Mouse (Mus musculus): Measurements from ENCODE around the gene Higd1a.

Higd1a gene

GRCm38 (mm10) chr9:121858153-121858488 lies at the start of gene Higd1a:
TSS of gene Higd1a (minus strand) at chr9:121858362.
- DNase-seq (ENCODE audit: low read depth in 1 of 2, low spot score in 2 of 2): no peak

DNA sequence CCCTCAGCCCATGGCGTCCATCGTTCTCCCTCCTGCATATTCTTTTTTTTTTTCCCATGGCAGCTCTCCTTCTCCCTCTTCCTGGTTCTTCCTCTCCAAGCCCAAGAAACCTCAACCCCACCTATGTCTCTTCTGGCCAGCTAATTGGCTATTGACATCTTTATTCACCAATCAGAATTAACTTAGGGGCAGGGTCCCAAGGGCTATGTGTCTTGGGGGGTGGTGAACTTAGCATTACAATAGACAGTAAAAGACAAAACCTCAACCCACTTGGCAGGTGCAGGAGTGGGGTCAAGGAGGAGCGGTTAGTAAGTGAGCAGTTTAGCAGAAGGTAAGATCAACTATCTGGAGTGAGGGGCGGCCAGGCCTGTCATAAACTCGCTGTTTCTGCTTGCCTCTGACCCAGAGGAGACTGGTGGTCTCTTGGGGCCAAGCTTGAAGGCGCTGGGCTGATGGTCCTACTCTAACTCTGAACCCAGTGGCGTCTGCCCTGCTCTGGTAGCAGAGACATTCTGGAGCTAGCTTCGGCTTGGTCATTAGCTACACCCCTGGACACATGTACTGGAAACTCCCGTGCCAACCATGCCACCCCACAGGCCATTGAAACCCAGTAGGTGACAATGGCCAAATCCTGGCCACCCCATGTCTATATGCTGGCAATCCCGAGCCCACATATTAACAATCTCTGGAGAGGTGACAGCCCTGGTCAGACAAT lies 49.4 kb upstream of the Higd1a start:
- no peak for DNase-seq (ENCODE audit: low read depth in 1 of 2, low spot score in 2 of 2)

DNA sequence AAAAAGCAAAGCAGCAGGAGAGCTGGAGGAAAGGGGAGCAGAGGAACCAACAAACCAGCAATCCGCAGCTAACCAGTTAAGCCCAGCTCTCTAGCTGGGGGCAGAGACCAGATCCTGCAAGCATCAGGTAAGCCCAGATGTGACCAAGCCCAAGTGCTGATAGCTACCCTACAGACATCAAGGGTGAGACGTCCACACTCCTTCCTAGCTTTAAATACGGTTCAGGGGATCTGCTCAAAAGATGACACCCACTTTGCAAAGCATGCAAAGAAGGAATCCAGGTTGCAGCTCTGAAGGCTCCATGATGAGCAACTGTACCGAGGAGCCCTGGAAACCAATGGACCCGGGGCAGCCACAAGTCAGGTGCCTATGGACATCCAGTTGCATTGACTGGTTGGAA lies 48.3 kb upstream of the Higd1a start:
- no peak for DNase-seq (ENCODE audit: low read depth in 1 of 2, low spot score in 2 of 2)

DNA sequence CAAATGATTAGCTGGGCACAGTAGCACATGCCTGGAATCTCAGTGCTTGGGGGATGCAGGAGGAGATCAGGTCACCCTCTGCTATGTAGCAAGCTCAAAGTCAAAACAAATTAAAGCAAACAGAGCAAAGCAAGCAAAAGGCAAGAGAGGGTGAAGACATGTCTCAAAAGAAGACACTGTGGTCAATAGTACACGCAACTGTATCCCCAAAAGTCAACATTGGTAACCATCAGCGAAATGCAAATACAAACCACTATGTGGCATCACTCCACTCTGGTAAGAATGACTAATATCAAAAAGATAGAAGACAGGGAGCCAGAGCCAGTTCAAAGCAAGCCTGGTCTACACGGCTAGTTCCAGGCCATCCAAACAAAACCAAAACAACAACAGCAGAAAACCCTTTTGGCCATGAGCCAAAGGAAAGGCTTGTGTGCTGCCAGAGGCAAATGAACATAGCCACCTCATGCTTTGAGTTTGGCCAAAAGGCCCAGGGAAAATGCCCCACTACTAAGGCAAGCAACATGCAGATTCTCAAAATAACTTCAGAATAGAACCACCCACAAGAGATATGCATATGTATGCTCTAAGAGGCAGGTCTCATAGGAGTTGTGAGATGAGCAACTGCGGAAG lies 47.5 kb upstream of the Higd1a start:
- DNase-seq (ENCODE audit: low read depth in 1 of 2, low spot score in 2 of 2): no peak

- no peak for DNase-seq (ENCODE audit: low read depth in 1 of 2, low spot score in 2 of 2)
Observed at GRCm38 (mm10) chr9:121904946-121905345, 46.8 kb upstream of the Higd1a start.

GRCm38 (mm10) chr9:121904319-121904718 lies 46.2 kb upstream of the Higd1a start:
- DNase-seq (ENCODE audit: low read depth in 1 of 2, low spot score in 2 of 2): no peak

DNA sequence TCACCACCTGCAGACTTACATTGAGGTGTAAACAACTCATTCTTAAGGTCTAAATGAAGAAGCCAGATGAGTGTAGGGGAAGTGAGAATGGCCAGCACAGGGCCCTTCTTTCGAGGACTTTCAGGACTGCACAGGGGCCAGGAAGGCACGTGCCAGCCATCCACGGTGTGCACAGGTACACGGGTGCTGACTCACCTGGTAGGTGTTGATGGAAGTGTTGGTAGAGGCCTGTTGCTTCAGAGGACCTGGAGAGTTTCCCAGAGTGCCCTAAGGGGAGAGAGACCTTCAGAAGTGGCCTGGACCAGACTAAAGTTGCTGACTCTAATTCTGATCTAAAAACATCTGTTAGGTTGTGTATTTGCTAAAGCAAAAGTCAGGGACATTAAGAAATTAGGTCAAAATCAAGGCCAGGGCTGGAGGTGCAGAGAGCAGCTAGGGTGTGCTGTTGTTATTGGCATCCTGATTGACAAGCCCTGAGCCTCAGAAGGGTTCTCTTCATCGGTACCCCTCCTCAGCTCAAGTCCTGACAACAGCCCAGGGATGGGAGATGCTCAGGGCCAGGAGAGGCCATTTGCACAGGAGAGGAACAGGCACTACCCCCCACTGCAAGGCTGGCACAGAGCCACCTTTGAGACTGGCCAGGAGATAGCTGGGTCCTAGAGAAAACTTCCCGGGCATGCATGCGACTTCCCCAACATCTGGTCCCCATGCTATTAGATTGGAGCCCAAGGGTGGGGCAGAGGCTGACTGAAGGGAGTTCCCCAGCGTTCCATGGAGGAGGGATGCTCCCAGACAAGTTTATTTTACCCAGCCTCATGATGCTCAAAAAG lies 45.5 kb upstream of the Higd1a start:
- no peak for DNase-seq (ENCODE audit: low read depth in 1 of 2, low spot score in 2 of 2)

DNA sequence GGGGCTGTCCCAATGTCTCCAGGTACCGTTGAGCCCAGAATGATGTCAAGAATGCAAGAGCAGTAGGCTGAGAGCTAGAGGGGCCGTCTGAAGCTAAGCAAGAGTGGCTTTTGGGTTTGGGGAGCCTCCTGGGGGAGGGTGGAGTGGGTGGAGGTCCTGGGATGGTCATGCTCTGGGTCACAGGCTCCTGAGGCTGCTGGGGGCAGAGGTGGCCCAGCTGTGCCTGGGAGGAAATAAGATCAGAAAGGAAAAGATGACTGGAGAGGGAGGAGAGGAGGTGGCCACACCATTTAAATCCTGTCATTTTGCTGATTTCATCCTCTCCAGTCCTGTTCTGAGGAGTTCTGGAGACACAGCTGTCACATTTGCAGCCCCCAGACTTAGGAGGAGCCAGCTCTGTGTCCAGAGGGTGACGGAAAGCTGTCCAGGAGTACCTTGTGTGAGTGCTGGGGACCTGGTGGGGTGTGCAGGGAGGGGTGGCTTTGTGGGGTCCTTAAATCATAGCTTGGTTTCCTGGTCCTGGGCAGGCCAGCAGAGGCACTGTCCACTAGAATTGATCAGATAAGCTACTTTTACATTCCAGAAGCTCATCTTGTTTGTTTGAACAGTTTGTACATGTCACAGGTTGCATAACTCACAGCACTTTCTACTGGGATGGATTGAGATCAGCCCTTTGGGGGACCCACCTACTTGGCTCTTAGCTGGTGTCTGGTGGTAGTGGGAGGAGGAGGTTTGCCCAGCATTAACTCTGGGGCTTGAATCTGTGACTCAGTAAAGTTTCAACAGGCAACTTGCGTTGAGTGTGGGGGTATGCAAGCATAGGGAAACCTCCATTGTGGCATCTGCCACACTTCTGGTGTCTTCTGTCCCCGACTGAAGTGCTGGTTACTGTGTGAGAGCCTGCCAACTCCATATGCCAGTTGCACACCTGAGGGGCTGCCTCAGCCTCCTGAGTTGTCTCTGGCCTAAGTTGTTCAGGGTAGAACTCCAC lies 43.8 kb upstream of the Higd1a start:
- no peak for DNase-seq (ENCODE audit: low read depth in 1 of 2, low spot score in 2 of 2)

- no peak for DNase-seq (ENCODE audit: low read depth in 1 of 2, low spot score in 2 of 2)
Observed at GRCm38 (mm10) chr9:121900282-121900855, 42.2 kb upstream of the Higd1a start.

DNA sequence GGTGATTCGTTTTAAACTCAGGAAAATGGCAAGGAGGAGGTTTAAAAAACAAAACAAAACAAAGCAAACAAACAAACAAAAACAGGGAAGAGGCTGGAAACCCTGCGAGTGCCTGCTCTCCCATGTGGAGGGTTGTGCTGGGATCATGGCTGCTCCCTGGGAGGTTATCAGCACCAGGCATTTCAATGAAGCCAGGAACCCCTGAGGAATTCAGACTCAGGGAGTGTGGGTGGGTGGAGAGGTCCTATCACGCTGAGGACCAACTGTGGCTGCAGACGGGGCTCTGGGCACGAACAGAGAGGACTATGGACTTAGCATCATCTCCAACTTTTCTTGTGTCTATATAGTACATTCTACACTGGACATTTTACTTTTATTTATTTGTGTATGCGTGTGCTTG lies 41.1 kb upstream of the Higd1a start:
- no peak for DNase-seq (ENCODE audit: low read depth in 1 of 2, low spot score in 2 of 2)

DNA sequence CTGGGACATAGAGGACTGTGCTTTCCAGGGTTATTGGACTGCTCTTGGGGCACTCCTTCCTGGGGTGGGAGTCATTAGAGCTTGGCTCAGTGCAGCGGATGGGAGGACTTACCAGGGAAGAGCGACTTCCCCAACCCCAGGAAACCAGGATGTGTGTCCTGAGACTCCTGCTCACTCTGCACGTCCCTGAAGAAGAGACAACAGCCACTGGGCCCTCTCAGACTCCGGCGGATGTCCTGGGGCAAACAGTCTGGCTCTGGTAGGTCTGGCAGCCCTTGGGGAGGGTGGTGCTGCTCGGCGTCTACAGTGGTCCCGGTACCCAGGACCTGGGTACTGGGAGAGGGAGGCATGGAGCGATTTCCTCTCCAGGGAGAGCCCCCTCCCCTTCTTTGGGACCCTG lies 40.1 kb upstream of the Higd1a start, which contains the start of gene Ackr2:
Ackr2 (plus strand) TSS at position 111 of the 400 bp plus-strand sequence.
- no peak for DNase-seq (ENCODE audit: low read depth in 1 of 2, low spot score in 2 of 2)

GRCm38 (mm10) chr9:121896820-121897219 lies 38.7 kb upstream of the Higd1a start:
- DNase-seq (ENCODE audit: low read depth in 1 of 2, low spot score in 2 of 2): no peak

- no peak for DNase-seq (ENCODE audit: low read depth in 1 of 2, low spot score in 2 of 2)
Observed at GRCm38 (mm10) chr9:121895392-121895993, 37.3 kb upstream of the Higd1a start.

DNA sequence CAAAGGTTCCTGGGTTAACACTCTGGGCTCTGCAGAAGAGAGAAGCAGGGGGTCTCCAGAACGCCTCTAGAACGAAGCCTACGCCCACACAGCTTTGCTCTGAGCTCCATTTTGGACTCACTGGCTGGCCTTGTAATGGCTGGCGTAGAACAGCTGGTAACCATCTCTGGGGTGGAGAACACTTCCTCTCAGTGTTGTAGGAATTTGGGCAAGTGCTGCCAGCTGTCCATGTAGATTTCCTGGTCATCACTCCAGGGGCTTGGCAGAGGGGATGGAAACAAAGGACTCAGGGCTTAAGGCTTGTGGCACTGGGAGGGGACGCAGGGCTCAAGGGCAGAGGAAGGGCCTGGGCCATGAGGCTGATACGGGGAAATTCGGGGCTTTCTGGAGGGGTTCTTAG lies 36.3 kb upstream of the Higd1a start:
- DNase-seq (ENCODE audit: low read depth in 1 of 2, low spot score in 2 of 2): no peak

GRCm38 (mm10) chr9:121892057-121892687 lies 34.0 kb upstream of the Higd1a start:
- no peak for DNase-seq (ENCODE audit: low read depth in 1 of 2, low spot score in 2 of 2)

- DNase-seq (ENCODE audit: low read depth in 1 of 2, low spot score in 2 of 2): no peak
Observed at GRCm38 (mm10) chr9:121891301-121891700, 33.1 kb upstream of the Higd1a start.

DNA sequence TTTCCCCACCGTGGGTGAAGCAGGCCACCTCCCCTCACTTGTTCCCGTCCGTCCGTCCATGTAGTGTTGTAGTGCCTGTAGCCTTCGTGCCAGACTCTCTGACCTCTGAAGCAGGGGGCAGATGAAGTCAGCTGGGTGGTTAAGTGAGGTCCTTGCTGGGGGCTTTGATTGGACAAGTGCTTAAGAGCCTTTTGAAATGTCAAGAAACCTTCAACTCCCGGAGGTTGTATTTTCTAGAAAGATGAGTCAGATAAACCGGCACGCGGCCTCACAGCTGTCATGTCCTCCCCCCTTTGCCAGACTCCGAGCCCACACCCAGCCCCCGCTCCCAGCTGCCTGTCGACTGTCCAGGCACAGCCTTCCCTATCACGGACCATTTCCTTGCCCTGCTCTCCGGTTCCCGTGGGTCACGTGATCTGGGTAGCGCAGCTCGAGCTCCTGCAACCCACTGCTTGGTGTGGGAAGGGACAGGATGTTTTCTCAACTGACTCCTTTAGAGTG lies 32.3 kb upstream of the Higd1a start:
- no peak for DNase-seq (ENCODE audit: low read depth in 1 of 2, low spot score in 2 of 2)

DNA sequence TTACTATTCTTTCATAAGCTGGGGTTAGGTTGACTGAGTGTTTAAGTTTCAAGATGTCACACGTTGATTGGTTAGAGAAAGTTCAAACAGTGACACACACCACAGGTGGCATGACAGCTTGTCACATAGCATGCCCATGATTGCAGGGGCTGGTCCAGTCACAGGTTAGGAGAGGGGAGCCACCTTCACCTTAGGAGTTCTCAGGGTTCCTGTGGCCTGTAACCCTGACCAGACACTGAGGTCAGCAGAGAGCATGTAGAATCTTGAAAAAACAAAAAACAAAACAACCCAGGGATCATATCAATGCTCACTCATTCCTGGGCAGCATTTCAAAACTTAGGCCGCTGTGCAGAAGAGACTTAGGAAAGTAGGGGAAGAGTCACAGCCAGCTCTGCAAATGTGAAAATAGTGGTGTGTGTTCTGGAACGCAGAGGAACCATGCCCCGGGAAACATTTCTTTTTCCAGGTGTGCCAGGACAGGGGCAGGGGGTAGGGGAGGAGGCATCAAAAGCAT lies 31.8 kb upstream of the Higd1a start:
- DNase-seq (ENCODE audit: low read depth in 1 of 2, low spot score in 2 of 2): no peak

DNA sequence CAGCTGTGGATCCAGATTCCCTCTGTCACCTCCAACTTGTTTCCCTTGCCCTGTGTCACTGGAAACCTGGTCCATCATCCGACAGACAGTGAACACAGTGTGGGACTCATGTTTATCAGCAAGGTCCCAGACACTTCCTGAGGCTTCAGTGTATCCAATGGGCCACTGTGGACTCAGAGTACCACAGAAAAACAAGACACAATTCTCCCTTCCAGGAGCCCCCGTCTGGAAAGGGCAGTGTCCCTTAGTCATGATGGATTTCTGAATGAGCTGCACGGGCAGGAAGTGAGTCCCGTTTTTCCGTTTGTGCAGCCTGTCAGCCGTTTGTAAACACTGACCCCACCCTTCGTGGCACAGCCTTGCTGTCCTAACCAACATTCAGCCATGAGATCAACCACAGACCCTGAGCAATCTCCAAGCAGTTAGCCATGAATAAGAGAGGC lies 23.9 kb upstream of the Higd1a start:
- no peak for DNase-seq (ENCODE audit: low read depth in 1 of 2, low spot score in 2 of 2)

All from monocyte, adult 2 months (primary cell).